Mouse (Mus musculus) C2C12 (cell line): ENCODE data around the gene Gm28042. TPM values are rescaled to one million over a fixed set of nuclear protein-coding genes. Genes with fewer than 3 reads are reported as not detected.

Experiments used
- H3K27me3 ChIP-seq: one replicate; pipeline ENCODE4 v1.6.1; 2011; ENCODE audit not compliant: control insufficient read depth, insufficient read depth, insufficient read length
- H3K36me3 ChIP-seq: one replicate; pipeline ENCODE4 v1.6.1; 2011; ENCODE audit not compliant: control insufficient read depth, insufficient read depth
- H3K4me3 ChIP-seq: one replicate; pipeline ENCODE4 v1.5.1; 2011; ENCODE audit warnings: mild to moderate bottlenecking, control low read depth; ENCODE audit not compliant: poor library complexity, insufficient read depth, severe bottlenecking
- H3K79me2 ChIP-seq: one replicate; pipeline ENCODE4 v1.6.1; 2011; ENCODE audit not compliant: control insufficient read depth, insufficient read depth
- H3K79me3 ChIP-seq: one replicate; pipeline ENCODE4 v1.6.1; 2011; ENCODE audit warnings: low read depth, control low read depth
- H3ac ChIP-seq: one replicate; pipeline ENCODE3; 2011; ENCODE audit warnings: low read depth; ENCODE audit not compliant: control insufficient read depth, insufficient read length
- CEBPB ChIP-seq: IDR thresholded peaks from one replicate; pipeline ENCODE4 v1.6.1; 2011; ENCODE audit warnings: low read depth, mild to moderate bottlenecking, control low read depth, moderate library complexity
- CTCF ChIP-seq: IDR thresholded peaks from one replicate; pipeline ENCODE4 v1.5.1; 2011; ENCODE audit not compliant: control insufficient read depth, insufficient read depth, insufficient read length
- FOSL1 ChIP-seq: IDR thresholded peaks from one replicate; pipeline ENCODE4 v1.8.0; 2011; ENCODE audit warnings: mild to moderate bottlenecking, low read length; ENCODE audit not compliant: poor library complexity, insufficient read depth, severe bottlenecking
- MAX ChIP-seq: IDR thresholded peaks from one replicate; pipeline ENCODE4 v1.6.1; 2011; ENCODE audit warnings: mild to moderate bottlenecking, control low read depth
- MYOD1 ChIP-seq: IDR thresholded peaks from one replicate; pipeline ENCODE4 v1.6.1; 2011; ENCODE audit warnings: low read depth; ENCODE audit not compliant: control insufficient read depth, insufficient read length
- MYOG ChIP-seq: IDR thresholded peaks from one replicate; pipeline ENCODE4 v1.6.1; 2011; ENCODE audit not compliant: control insufficient read depth, insufficient read length; ENCODE audit errors: extremely low read depth
- USF1 ChIP-seq: IDR thresholded peaks from one replicate; pipeline ENCODE4 v1.6.1; 2011; ENCODE audit warnings: low read depth, mild to moderate bottlenecking, control low read depth, moderate library complexity
- polyA plus RNA-seq: library from polyadenylated mRNA; unstranded; fragments of >200 nt; fragmentation: generic; extraction: Trizol; gene quantifications from one replicate; pipeline ENCODE4 v1.2.1, GENCODE M21; 2012; ENCODE audit warnings: missing spikeins

Gm28042 gene
- polyA plus RNA-seq, 1 experiment = 0.73 TPM

- no peaks in the 10 kb centered on the region for H3K79me3 ChIP-seq
- H3K4me3 ChIP-seq = no peak overlapping the region
- TF ChIP-seq MYOG = no peak
- no peak for TF ChIP-seq FOSL1
- no peak for TF ChIP-seq CTCF
- no peak for TF ChIP-seq MYOD1
- TF ChIP-seq MAX = no peak
- no peak for TF ChIP-seq USF1
- TF ChIP-seq CEBPB = no peak
- H3K79me2 ChIP-seq = no peaks in the 10 kb centered on the region
- H3ac ChIP-seq = no peak overlapping the region
- no peaks in the 10 kb centered on the region for H3K36me3 ChIP-seq
- peaks cover 58% of the 10 kb centered on the region for H3K27me3 ChIP-seq
Measured at GRCm38 (mm10) chr2:120055923-120056322, 28.6 kb downstream of the Gm28042 start.

- H3K4me3 ChIP-seq = no peak overlapping the region
- peaks cover 72% of the 10 kb centered on the region for H3K27me3 ChIP-seq
- TF ChIP-seq MAX (no peak), MYOG (no peak), MYOD1 (no peak), FOSL1 (no peak), CEBPB (no peak), USF1 (no peak), CTCF (no peak)
- H3K79me3 ChIP-seq = no peaks in the 10 kb centered on the region
- H3K79me2 ChIP-seq = no peaks in the 10 kb centered on the region
- no peaks in the 10 kb centered on the region for H3K36me3 ChIP-seq
- H3ac ChIP-seq = no peak overlapping the region
Measured at GRCm38 (mm10) chr2:120058818-120059217, 31.5 kb downstream of the Gm28042 start.

- Histone ChIP-seq H3K79me2 (no peaks in the 10 kb centered on the region), H3ac (no peak overlapping the region), H3K79me3 (no peaks in the 10 kb centered on the region), H3K4me3 (no peak overlapping the region), H3K36me3 (no peaks in the 10 kb centered on the region), H3K27me3 (peaks cover 76% of the 10 kb centered on the region)
- TF ChIP-seq CEBPB (no peak), MYOD1 (no peak), MAX (no peak), FOSL1 (no peak), MYOG (no peak)
Measured at GRCm38 (mm10) chr2:120059466-120059865, 32.2 kb downstream of the Gm28042 start.

- Histone ChIP-seq H3K27me3 (peaks cover 73% of the 10 kb centered on the region), H3K79me3 (no peaks in the 10 kb centered on the region), H3K36me3 (no peaks in the 10 kb centered on the region), H3ac (no peak overlapping the region), H3K79me2 (no peaks in the 10 kb centered on the region), H3K4me3 (no peak overlapping the region)
- TF ChIP-seq FOSL1 = no peak
- no peak for TF ChIP-seq MYOD1
- TF ChIP-seq USF1 = no peak
- no peak for TF ChIP-seq MYOG
- TF ChIP-seq MAX = no peak
- no peak for TF ChIP-seq CTCF
- TF ChIP-seq CEBPB = no peak
Measured at GRCm38 (mm10) chr2:120060190-120060589, 32.9 kb downstream of the Gm28042 start.

GRCm38 (mm10) chr2:120060651-120061050, 33.4 kb downstream of the Gm28042 start:
- Histone ChIP-seq H3K79me3 (no peaks in the 10 kb centered on the region), H3K27me3 (peaks cover 69% of the 10 kb centered on the region), H3K4me3 (no peak overlapping the region), H3K36me3 (no peaks in the 10 kb centered on the region), H3ac (no peak overlapping the region), H3K79me2 (no peaks in the 10 kb centered on the region)
- TF ChIP-seq CEBPB (no peak), MAX (no peak), CTCF (no peak)

DNA sequence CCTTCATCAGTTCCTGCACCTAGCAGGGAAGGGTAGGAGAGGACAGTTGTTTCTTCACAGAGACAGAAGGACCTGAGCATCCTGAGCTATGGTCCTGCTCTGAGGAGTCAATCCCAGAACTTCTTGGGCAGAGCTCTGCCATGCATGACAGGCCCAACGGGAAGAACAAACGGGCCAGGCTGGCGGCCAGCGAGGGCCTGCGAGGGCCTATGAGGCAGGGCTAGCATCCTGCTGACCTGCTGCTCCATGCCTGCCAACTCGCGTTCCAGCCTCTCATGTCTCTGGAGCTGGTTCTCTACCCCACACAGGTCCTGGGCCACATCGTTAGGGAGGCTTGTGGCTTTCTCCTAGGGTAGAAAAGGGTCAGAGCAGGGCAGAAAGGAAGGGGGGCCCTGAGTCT, 35.0 kb downstream of the Gm28042 start:
- no peaks in the 10 kb centered on the region for H3K36me3 ChIP-seq
- H3K4me3 ChIP-seq = no peak overlapping the region
- H3K27me3 ChIP-seq = peaks cover 57% of the 10 kb centered on the region
- H3K79me2 ChIP-seq = no peaks in the 10 kb centered on the region
- no peak overlapping the region for H3ac ChIP-seq
- no peak for TF ChIP-seq FOSL1
- TF ChIP-seq CEBPB = no peak
- no peak for TF ChIP-seq USF1
- TF ChIP-seq CTCF = no peak
- TF ChIP-seq MYOG = no peak
- no peak for TF ChIP-seq MYOD1
- no peak for TF ChIP-seq MAX
- H3K79me3 ChIP-seq = no peaks in the 10 kb centered on the region
